Mouse (Mus musculus) liver, postnatal 0 days (tissue): ENCODE results near the gene Tnni2. TPM values are rescaled to one million over a fixed set of nuclear protein-coding genes. Genes with fewer than 3 reads are reported as not detected.

Source experiments
- ATAC-seq: fragments of 200-750 bp; cut with Nextera tagmentation; 2 replicates; pipeline ENCODE4 v1.8.0; 2017; ENCODE audit warnings: mild to moderate bottlenecking, moderate library complexity
- DNase-seq: peaks from one replicate; pipeline ENCODE4 v3.0.0-alpha.2; 2016
- H3K27ac ChIP-seq: fragments of 300-500 bp; sonication (generic); 2 replicates; pipeline ENCODE4 v1.5.1; 2014; ENCODE audit warnings: antibody characterized with exemption, moderate library complexity, mild to moderate bottlenecking, low read depth
- H3K27me3 ChIP-seq: fragments of 300-500 bp; sonication (generic); 2 replicates; pipeline ENCODE4 v1.6.1; 2014; ENCODE audit warnings: low read length, control low read depth, mixed read lengths; ENCODE audit not compliant: insufficient read depth
- H3K36me3 ChIP-seq: fragments of 300-500 bp; sonication (generic); replicated peaks from 2 replicates; pipeline ENCODE4 v1.6.1; 2014; ENCODE audit warnings: mild to moderate bottlenecking, control low read depth, low read length, moderate library complexity, mixed read lengths; ENCODE audit not compliant: insufficient read depth
- H3K4me1 ChIP-seq: fragments of 300-500 bp; sonication (generic); 2 replicates; pipeline ENCODE4 v1.6.1; 2014; ENCODE audit warnings: antibody characterized with exemption, mild to moderate bottlenecking, control low read depth; ENCODE audit not compliant: insufficient read depth
- H3K4me2 ChIP-seq: fragments of 300-500 bp; sonication (generic); 2 replicates; pipeline ENCODE4 v1.6.1; 2014; ENCODE audit warnings: low read depth, mild to moderate bottlenecking, low read length, moderate library complexity, mixed read lengths
- H3K4me3 ChIP-seq: fragments of 300-500 bp; sonication (generic); 2 replicates; pipeline ENCODE4 v1.5.1; 2014; ENCODE audit warnings: low read depth, low read length
- H3K9ac ChIP-seq: fragments of 300-500 bp; sonication (generic); replicated peaks from 2 replicates; pipeline ENCODE4 v1.6.1; 2014; ENCODE audit warnings: mild to moderate bottlenecking, moderate library complexity
- H3K9me3 ChIP-seq: fragments of 300-500 bp; sonication (generic); 2 replicates; pipeline ENCODE4 v1.6.1; 2016; ENCODE audit warnings: mild to moderate bottlenecking, control low read depth, low read length, mixed read lengths
- CTCF ChIP-seq: sonication (generic); IDR thresholded peaks from 2 replicates; pipeline ENCODE4 v1.5.1; 2016; ENCODE audit warnings: antibody characterized with exemption, low read depth
- EP300 ChIP-seq: IDR thresholded peaks from 2 replicates; pipeline ENCODE4 v1.6.1; 2016; ENCODE audit warnings: antibody characterized with exemption, low read depth, mild to moderate bottlenecking
- WGBS: fragments of 180-500 bp; shearing (Covaris S2); extraction: QIAGEN DNeasy Blood & Tissue Kit; methylation state at CpG from one replicate; pipeline ENCODE4 v1.1.7; 2014; ENCODE audit not compliant: insufficient replicate concordance; 5-methylcytosine and 5-hydroxymethylcytosine counted together
- polyA plus RNA-seq: library from polyadenylated mRNA; unstranded; fragments of >200 nt; fragmentation: Nextera tagmentation; extraction: Ambion mirVana; gene quantifications from 2 replicates; pipeline ENCODE4 v1.2.1, GENCODE M21; 2015

Gene Tnni2
- polyA plus RNA-seq, 1 experiment from 2014 or later = 6.9 TPM

DNA sequence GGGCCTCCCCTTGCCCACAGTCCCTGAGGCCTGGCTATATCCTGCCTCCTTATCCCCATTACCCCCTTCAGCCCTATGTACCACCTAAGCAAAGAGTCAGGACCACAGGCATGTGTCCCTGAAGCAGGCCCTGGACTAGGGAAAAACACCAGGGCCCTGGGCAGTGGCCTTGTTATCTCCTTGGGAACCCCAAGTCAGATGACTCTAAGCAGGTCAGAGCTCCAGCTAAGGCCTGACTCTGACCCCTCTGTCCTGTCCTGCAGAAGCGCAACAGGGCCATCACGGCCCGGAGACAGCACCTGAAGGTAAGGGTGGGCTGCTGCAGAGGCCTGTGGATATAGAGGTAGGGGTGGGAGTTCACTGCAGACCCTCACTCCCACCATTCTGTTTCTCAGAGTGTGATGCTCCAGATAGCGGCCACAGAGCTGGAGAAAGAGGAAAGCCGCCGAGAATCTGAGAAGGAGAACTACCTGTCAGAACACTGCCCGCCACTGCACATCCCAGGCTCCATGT, 1.4 kb downstream of the Tnni2 start:
- Histone ChIP-seq H3K4me2 (no peak overlapping the region; the same call in 1 of the 2 replicates), H3K4me1 (0 out of 2 replicates have a peak, but pooled peaks cover 7% of the 10 kb centered on the region), H3K9me3 (no peaks in the 10 kb centered on the region), H3K36me3 (no peaks in the 10 kb centered on the region), H3K27me3 (no peaks in the 10 kb centered on the region), H3K27ac (peak overlapping the region; percentile 80), H3K9ac (no peak overlapping the region), H3K4me3 (no peak overlapping the region)
- DNase-seq (no peak), ATAC-seq (0 out of 2 replicates have a peak, but pooled peaks have one; percentile 3)
- TF ChIP-seq EP300 (no peak), CTCF (no peak)
- WGBS = 74% methylated on average over 7 of the region's 7 CpGs

DNA sequence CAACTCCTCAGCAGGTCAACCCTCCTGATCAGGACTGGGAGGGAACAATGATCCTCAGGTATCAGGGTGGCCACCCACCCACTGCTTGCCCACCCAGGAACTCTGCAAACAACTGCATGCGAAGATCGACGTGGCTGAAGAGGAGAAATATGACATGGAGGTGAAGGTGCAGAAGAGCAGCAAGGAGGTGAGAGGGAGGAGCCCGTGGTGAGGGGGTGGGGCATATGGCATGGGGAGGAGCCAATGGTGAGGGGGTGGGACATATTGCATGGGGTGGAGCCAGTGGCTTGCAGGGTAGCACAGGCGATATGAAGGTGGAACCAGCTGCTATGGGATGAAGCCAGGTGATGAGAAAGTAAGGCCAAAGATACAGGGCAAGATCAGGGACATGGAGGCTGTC, 1.9 kb downstream of the Tnni2 start:
- Histone ChIP-seq H3K36me3 (no peaks in the 10 kb centered on the region), H3K4me1 (0 out of 2 replicates have a peak, but pooled peaks cover 7% of the 10 kb centered on the region), H3K4me2 (no peak overlapping the region), H3K4me3 (no peak overlapping the region), H3K9ac (no peak overlapping the region), H3K27ac (no peak overlapping the region), H3K9me3 (no peaks in the 10 kb centered on the region), H3K27me3 (no peaks in the 10 kb centered on the region)
- TF ChIP-seq CTCF = no peak
- TF ChIP-seq EP300 = no peak
- DNase-seq = no peak
- ATAC-seq = no peak
- WGBS = 75% methylated on average over 5 of the region's 5 CpGs

DNA sequence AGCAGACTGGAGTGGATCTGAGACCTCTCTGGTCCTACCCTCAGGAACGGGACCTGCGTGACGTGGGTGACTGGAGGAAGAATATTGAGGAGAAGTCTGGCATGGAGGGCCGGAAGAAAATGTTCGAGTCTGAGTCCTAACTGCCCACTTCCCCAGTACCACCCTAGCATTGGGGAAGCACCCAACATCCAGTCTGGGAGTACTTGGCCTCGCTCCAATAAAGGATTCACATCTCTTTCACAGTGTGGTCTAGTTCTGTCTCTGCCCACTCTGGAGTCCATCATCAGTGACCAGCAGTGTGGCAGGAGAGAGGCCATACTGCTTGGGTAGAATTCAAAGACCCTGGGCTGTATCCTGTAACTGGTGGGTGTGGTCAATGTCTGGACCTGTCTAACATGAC, 2.6 kb downstream of the Tnni2 start:
- no peak overlapping the region for H3K9ac ChIP-seq
- no peaks in the 10 kb centered on the region for H3K9me3 ChIP-seq
- 81% methylated on average over 6 of the region's 6 CpGs for WGBS
- H3K4me2 ChIP-seq = no peak overlapping the region
- TF ChIP-seq CTCF (no peak), EP300 (no peak)
- DNase-seq (no peak), ATAC-seq (no peak)
- H3K4me3 ChIP-seq = no peak overlapping the region
- H3K36me3 ChIP-seq = no peaks in the 10 kb centered on the region
- no peaks in the 10 kb centered on the region for H3K27me3 ChIP-seq
- H3K27ac ChIP-seq = no peak overlapping the region
- 0 out of 2 replicates have a peak, but pooled peaks cover 7% of the 10 kb centered on the region for H3K4me1 ChIP-seq

DNA sequence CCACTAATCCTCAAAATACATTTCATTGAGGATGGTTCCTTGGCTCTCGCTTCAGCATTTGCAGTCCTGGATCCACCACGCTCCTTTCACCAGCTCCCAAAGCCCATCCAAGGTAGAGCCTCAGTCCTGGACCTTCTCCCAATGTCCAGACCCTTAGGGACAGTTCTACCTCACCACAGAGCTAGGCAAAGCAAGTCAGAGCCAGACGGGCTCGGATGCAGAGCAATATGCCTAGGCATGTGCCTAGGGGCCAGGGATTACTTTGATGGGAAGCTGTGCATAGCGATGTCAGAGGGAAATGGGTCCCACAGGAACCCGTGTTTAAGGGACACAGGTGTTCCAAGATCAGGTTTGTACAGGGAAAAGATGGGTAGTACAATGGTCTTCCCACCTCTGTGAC, 3.7 kb downstream of the Tnni2 start:
- DNase-seq (no peak), ATAC-seq (no peak)
- Histone ChIP-seq H3K4me2 (no peak overlapping the region), H3K4me1 (0 out of 2 replicates have a peak, but pooled peaks cover 7% of the 10 kb centered on the region), H3K4me3 (no peak overlapping the region), H3K36me3 (no peaks in the 10 kb centered on the region), H3K27ac (no peak overlapping the region), H3K9ac (no peak overlapping the region), H3K27me3 (no peaks in the 10 kb centered on the region), H3K9me3 (no peaks in the 10 kb centered on the region)
- TF ChIP-seq CTCF (no peak), EP300 (no peak)
- WGBS = 74% methylated on average over 6 of the region's 6 CpGs

DNA sequence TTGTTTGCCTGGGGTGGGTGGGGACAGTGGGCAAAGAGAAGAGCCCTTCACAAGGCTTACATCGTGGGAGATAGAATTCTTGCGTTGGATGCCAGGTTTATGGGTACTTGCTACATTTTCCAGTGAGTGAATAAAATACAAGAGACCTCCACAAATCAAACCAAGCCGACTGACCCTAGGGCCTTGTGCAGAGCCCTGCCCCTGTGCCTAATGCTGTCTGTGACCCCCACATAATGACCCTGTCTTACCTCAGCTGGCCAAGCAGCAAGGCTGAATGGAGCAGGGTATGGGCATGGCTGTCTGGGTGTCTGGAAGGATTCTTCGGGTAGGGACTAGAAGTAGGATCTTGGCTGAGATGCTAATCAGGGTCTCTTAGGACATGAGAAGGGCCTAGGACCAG, 4.7 kb downstream of the Tnni2 start:
- H3K27me3 ChIP-seq = no peaks in the 10 kb centered on the region
- H3K4me3 ChIP-seq = no peak overlapping the region
- no peaks in the 10 kb centered on the region for H3K36me3 ChIP-seq
- ATAC-seq (no peak), DNase-seq (no peak)
- no peak overlapping the region for H3K27ac ChIP-seq
- H3K9me3 ChIP-seq = no peaks in the 10 kb centered on the region
- 0 out of 2 replicates have a peak, but pooled peaks cover 7% of the 10 kb centered on the region for H3K4me1 ChIP-seq
- no peak overlapping the region for H3K4me2 ChIP-seq
- TF ChIP-seq EP300 = no peak
- TF ChIP-seq CTCF = no peak
- H3K9ac ChIP-seq = no peak overlapping the region
- 70% methylated on average over 4 of the region's 4 CpGs for WGBS

DNA sequence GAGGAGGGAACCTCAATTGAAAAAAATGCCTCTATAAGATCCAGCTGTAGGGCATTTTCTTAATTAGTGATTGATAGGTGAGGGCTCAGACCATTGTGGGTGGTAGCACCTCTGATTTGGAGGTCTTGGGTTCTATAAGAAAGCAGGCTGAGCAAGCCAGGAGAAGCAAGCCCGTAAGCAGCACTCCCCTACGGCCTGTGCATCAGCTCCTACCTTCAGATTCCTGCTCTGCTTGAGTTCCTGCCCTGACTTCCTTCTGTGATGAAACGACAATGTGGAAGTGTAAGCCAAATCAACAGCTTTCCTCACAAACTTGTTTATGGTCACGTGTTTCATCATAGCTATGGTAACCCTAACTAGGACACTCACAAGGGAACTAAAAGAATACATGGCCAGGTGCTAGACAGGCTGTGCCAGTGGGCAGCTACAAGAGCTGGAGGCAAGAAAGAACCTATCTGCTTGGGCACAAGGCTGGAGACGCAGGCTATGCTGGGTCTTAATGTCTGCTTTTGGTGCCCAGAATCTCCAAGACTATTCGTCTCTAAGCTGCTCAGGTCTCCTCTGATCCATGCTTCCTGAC, 7.5 kb downstream of the Tnni2 start:
- WGBS = 52% methylated on average over 6 of the region's 6 CpGs
- H3K4me1 ChIP-seq = no peaks in the 10 kb centered on the region
- no peak for TF ChIP-seq EP300
- TF ChIP-seq CTCF = no peak
- H3K27me3 ChIP-seq = no peaks in the 10 kb centered on the region
- no peak overlapping the region for H3K4me3 ChIP-seq
- H3K9me3 ChIP-seq = no peaks in the 10 kb centered on the region
- no peak for DNase-seq
- H3K36me3 ChIP-seq = no peaks in the 10 kb centered on the region
- no peak for ATAC-seq
- no peak overlapping the region for H3K9ac ChIP-seq
- no peak overlapping the region for H3K27ac ChIP-seq
- H3K4me2 ChIP-seq = no peak overlapping the region

DNA sequence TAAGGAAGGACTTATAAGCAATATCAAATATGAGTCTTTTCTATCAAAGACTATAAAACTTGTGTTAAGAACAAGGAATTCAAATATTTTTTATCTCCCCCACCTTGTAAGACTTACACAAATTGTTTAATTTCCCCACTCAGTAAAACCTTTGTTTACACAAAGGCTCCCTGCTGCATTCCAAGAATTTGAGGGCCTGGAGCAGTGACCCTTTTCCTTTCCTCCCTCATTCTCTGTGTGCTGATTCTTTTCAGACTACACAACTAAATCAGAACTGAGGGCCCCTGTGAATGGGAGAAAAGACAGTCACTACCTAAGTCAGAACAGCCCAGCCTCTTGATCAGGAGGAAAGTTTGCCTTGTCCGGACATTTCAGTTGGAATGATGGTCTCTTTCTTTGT, 13.1 kb downstream of the Tnni2 start:
- no peak for TF ChIP-seq CTCF
- no peak for TF ChIP-seq EP300
- no peak overlapping the region for H3K4me3 ChIP-seq
- H3K36me3 ChIP-seq = no peaks in the 10 kb centered on the region
- no peak for ATAC-seq
- no peaks in the 10 kb centered on the region for H3K27me3 ChIP-seq
- 61% methylated on average over 1 of the region's 1 CpGs for WGBS
- H3K9ac ChIP-seq = no peak overlapping the region
- peaks cover 2% of the 10 kb centered on the region for H3K4me1 ChIP-seq
- H3K9me3 ChIP-seq = no peaks in the 10 kb centered on the region
- H3K27ac ChIP-seq = no peak overlapping the region
- H3K4me2 ChIP-seq = no peak overlapping the region
- DNase-seq = no peak
